Mouse (Mus musculus): ENCODE data around the gene Cth. TPM values are rescaled to one million over a fixed set of nuclear protein-coding genes. Genes with fewer than 3 reads are reported as not detected.
A peak's percentile ranks its signal among the peaks of the same experiment; 100 is the strongest.
"Not testable (repeated sequence)": the region's sequence is repeated elsewhere in the genome, so short reads cannot be mapped to it uniquely, and the experiment has no call there.

Cth gene
- total and polyA plus RNA-seq, 3 experiments, result 0.93 to 4.8 (median 1.3) TPM

DNA sequence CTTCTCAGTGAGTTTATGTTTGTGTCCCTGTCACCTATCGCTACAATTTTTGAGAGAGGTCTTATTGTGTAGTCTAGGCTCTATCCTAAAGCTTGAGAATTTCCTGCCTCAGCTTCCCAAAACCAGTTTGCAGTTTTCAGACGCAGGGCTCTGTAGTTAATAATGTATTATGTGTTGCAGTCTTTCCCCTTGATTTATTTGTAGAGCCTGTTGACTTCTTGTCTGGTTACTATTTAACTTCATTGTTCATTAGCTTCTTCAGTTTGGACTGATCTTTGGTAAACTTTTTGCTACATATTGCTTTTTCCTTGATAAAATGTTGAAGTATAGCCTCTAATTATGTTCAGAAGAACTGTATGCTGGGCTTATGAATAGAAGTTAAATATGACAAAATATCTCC is 27.8 kb upstream of the Cth start:
- H3K4me1 ChIP-seq (ENCODE audit: control insufficient read depth, insufficient read depth, low read length), result peaks cover 4% of the 10 kb centered on the region
- no peak overlapping the region for H3K4me3 ChIP-seq
- intact Hi-C loops (cut with DNase I), result no loop called here
- H3K79me2 ChIP-seq (replicated peaks; ENCODE audit: control insufficient read depth, insufficient read depth, low read length), result peaks cover 13% of the 10 kb centered on the region
- peaks cover 12% of the 10 kb centered on the region for H3K36me3 ChIP-seq (ENCODE audit: control insufficient read depth, insufficient read depth, low read length)
- TF ChIP-seq POLR2A (IDR thresholded peaks at IDR 0.05; ENCODE audit: insufficient read depth, low read depth, low read length), result no peak
- TF ChIP-seq CTCF (IDR thresholded peaks at IDR 0.05), result no peak
- TF ChIP-seq EP300 (IDR thresholded peaks at IDR 0.05; ENCODE audit: insufficient read depth, low read depth, low read length), result no peak
- H3K27ac ChIP-seq, result no peak overlapping the region
- 88% methylated on average over 2 of the region's 2 CpGs for WGBS
- H3K9ac ChIP-seq (ENCODE audit: low read depth, low read length), result no peak overlapping the region
- no peak for DNase-seq
- no peaks in the 10 kb centered on the region for H3K27me3 ChIP-seq (ENCODE audit: control insufficient read depth, insufficient read depth, low read length)

DNA sequence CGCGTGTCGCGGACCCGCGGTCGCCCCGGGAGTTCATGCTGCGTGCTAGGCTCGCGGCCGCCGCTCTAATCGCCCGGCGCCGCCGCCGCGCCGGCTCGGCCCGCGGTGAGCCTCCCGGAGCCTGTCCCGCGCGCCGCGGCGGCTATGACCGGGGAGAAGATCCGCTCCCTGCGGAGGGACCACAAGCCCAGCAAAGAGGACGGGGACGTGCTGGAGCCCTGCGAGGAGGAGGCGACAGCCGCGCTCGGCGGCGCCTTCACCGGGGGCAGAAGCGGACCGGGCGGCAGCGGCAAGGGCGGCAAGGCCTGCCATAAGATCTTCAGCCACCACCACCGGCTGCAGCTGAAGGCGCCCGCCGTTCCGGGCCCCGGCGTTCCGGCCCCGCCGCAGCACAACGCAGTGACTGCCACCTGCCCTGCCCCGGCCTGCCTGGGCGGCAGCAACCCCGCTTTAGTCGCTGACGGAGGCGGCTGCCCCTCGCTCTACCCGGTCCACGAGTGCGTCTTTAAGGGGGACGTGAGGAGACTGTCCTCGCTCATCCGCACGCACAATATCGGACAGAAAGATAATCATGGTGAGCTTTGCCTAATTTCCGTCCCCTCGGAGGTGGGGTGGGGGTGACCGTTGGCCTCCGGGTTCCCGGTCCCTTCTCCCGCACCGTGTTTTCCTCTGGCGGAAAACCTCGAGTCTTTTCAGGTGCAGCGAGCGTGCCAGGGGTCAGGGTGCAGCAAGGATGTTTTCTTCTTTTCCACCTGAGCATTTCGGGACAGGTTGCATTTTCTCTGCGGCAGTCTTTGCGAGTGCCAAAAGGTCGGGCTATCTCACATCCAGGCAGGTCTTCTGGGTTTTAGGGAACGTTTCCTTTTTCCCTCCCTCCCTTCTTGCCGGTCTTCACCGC is 22.8 kb upstream of the Cth start:
- DNase-seq, result no peak
- peaks cover 12% of the 10 kb centered on the region for H3K36me3 ChIP-seq (ENCODE audit: control insufficient read depth, insufficient read depth, low read length)
- under 1% methylated on average over 91 of the region's 93 CpGs for WGBS
- H3K9ac ChIP-seq (ENCODE audit: low read depth, low read length), result peak overlapping the region; percentile 95
- H3K27me3 ChIP-seq (ENCODE audit: control insufficient read depth, insufficient read depth, low read length), result no peaks in the 10 kb centered on the region
- intact Hi-C loops (cut with DNase I), result loop anchor here (5.0 kb wide), 1 partner anchor 415 kb away; the partner anchor contains the start of gene Zranb2
- TF ChIP-seq EP300 (IDR thresholded peaks at IDR 0.05; ENCODE audit: insufficient read depth, low read depth, low read length) (no peak), CTCF (IDR thresholded peaks at IDR 0.05) (no peak), POLR2A (IDR thresholded peaks at IDR 0.05; ENCODE audit: insufficient read depth, low read depth, low read length) (no peak)
- peaks cover 4% of the 10 kb centered on the region; the same call in 1 of the 2 replicates for H3K4me1 ChIP-seq (ENCODE audit: control insufficient read depth, insufficient read depth, low read length)
- peak overlapping the region; percentile 99 for H3K27ac ChIP-seq
- peaks cover 7% of the 10 kb centered on the region for H3K79me2 ChIP-seq (replicated peaks; ENCODE audit: control insufficient read depth, insufficient read depth, low read length)
- peak overlapping the region; percentile 64 for H3K4me3 ChIP-seq

DNA sequence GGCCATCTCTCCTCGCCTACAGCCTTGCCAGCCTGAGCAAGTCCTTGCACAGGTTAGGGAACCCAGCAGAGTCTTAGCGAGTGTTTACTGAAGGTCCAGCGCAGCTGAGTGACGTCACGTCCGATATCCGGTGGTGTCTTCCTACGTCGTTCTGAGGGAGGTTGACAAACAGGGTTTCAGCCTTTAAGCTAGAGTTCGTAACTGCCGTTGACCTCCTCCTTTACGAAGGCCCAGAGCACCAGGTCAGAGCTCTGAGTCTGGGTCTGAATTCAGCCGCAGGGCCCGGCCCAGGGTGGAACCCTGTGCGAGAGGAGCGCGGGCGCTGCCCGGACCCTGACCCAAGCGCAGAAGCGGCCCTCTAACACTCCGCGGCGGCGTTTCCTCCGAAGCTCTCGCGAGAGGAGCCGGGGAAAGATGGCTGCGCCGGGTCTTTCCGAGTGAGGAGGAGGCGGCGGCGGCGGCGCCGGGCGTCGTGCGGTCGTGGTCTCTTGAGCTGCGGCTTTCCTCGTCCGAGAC is 22.0 kb upstream of the Cth start, which contains the start of gene Ankrd13c:
Gene Ankrd13c, plus strand, starts transcription at position 397 of the 516 bp plus-strand sequence.
- under 1% methylated on average over 44 of the region's 45 CpGs for WGBS
- intact Hi-C loops (cut with DNase I), result loop anchor here (1.0 to 5.0 kb wide), 2 partner anchors 89 to 415 kb away; partner anchors contain the start of genes Lrrc40, Srsf11 and Zranb2
- H3K36me3 ChIP-seq (ENCODE audit: control insufficient read depth, insufficient read depth, low read length), result peaks cover 12% of the 10 kb centered on the region
- peaks cover 4% of the 10 kb centered on the region; the same call in 1 of the 2 replicates for H3K4me1 ChIP-seq (ENCODE audit: control insufficient read depth, insufficient read depth, low read length)
- H3K9ac ChIP-seq (ENCODE audit: low read depth, low read length), result peak within 1 kb of the TSS; percentile 95
- peak within 1 kb of the TSS; percentile 99 for H3K27ac ChIP-seq
- DNase-seq, result peak; percentile 93 to 94
- peaks cover 6% of the 10 kb centered on the region for H3K79me2 ChIP-seq (replicated peaks; ENCODE audit: control insufficient read depth, insufficient read depth, low read length)
- peak; percentile 58; the same call in 1 of the 2 replicates for TF ChIP-seq EP300 (IDR thresholded peaks at IDR 0.05; ENCODE audit: insufficient read depth, low read depth, low read length)
- TF ChIP-seq CTCF (IDR thresholded peaks at IDR 0.05), result no peak
- peak; percentile 90 for TF ChIP-seq POLR2A (IDR thresholded peaks at IDR 0.05; ENCODE audit: insufficient read depth, low read depth, low read length)
- no peaks in the 10 kb centered on the region for H3K27me3 ChIP-seq (ENCODE audit: control insufficient read depth, insufficient read depth, low read length)
- H3K4me3 ChIP-seq, result peak within 1 kb of the TSS; percentile 64

DNA sequence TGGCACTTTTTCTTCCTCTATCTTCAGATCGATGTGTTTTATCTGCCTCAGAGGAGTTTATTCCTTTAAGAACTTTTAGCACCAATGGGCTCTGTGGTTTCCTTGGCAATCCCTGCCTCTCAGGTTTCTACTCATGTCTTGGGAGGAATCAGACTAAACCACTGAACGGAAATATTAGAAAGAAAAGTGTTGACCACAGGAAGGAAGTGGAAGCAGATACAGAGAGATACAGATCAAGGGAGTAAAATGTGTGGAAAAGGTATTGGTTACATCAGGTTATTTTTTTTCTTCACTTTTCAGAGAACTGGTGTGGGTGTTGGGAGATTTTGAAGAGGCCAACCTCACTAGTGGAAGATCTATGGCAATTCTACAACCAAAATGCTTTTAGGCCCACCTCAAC is 13.7 kb upstream of the Cth start:
- no peaks in the 10 kb centered on the region for H3K79me2 ChIP-seq (replicated peaks; ENCODE audit: control insufficient read depth, insufficient read depth, low read length)
- no peaks in the 10 kb centered on the region for H3K4me1 ChIP-seq (ENCODE audit: control insufficient read depth, insufficient read depth, low read length)
- WGBS, result 48% methylated on average over 2 of the region's 2 CpGs
- intact Hi-C loops (cut with DNase I), result no loop called here
- TF ChIP-seq CTCF (IDR thresholded peaks at IDR 0.05), result no peak
- no peak for TF ChIP-seq EP300 (IDR thresholded peaks at IDR 0.05; ENCODE audit: insufficient read depth, low read depth, low read length)
- TF ChIP-seq POLR2A (IDR thresholded peaks at IDR 0.05; ENCODE audit: insufficient read depth, low read depth, low read length), result no peak
- no peak overlapping the region for H3K27ac ChIP-seq
- H3K9ac ChIP-seq (ENCODE audit: low read depth, low read length), result no peak overlapping the region
- no peaks in the 10 kb centered on the region for H3K27me3 ChIP-seq (ENCODE audit: control insufficient read depth, insufficient read depth, low read length)
- no peak overlapping the region for H3K4me3 ChIP-seq
- H3K36me3 ChIP-seq (ENCODE audit: control insufficient read depth, insufficient read depth, low read length), result no peaks in the 10 kb centered on the region
- DNase-seq, result no peak

DNA sequence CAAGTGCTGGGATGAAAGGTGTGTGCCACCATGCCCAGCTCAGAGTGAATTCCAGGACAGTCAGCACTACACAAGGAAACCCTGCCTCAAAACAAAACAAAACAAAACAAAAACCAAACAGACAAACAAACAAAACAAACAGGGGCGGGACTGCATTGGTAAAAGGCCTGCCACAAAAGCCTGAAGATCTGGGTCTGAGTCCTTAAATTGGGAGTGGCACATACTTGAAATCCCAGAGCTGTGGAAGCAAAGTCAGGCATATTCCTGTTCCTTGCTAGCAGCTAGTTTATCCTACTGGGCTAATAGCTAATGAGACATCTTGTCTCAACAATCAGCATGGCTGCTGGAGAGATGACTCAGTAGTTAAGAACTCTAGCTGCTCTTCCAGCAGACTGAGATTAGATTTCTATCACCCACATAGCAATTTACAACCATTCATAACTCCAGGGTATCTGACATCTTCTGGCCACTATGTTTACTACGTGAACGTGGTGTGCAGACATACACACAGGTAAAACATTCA is 9.5 kb upstream of the Cth start:
- no peak for DNase-seq
- Histone ChIP-seq H3K79me2 (replicated peaks; ENCODE audit: control insufficient read depth, insufficient read depth, low read length) (no peaks in the 10 kb centered on the region), H3K4me3 (no peak overlapping the region), H3K27me3 (ENCODE audit: control insufficient read depth, insufficient read depth, low read length) (no peaks in the 10 kb centered on the region), H3K36me3 (ENCODE audit: control insufficient read depth, insufficient read depth, low read length) (no peaks in the 10 kb centered on the region), H3K9ac (ENCODE audit: low read depth, low read length) (no peak overlapping the region), H3K4me1 (ENCODE audit: control insufficient read depth, insufficient read depth, low read length) (no peaks in the 10 kb centered on the region), H3K27ac (no peak overlapping the region)
- intact Hi-C loops (cut with DNase I), result no loop called here
- TF ChIP-seq POLR2A (IDR thresholded peaks at IDR 0.05; ENCODE audit: insufficient read depth, low read depth, low read length), result no peak
- no peak for TF ChIP-seq EP300 (IDR thresholded peaks at IDR 0.05; ENCODE audit: insufficient read depth, low read depth, low read length)
- no peak for TF ChIP-seq CTCF (IDR thresholded peaks at IDR 0.05)
- WGBS, result 77% methylated on average over 3 of the region's 3 CpGs

DNA sequence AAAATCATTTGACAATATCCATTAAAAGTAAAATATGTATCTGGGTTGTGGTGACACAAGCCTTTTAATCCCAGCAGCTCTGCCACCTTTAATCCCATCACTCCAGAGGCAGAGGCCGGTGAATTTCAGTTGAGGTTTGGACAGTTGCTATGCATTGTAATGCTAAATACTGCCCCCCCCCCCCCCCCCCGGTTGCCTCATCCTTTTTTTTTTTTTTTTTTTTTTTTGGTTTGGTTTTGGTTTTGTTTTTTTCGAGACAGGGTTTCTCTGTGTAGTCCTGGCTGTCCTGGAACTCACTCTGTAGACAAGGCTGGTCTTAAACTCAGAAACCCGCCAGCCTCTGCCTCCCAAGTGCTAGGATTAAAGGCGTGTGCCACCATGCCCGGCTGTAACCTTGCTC is 8.3 kb upstream of the Cth start:
- DNase-seq; H3K27ac ChIP-seq; H3K9ac ChIP-seq (ENCODE audit: low read depth, low read length); H3K79me2 ChIP-seq (replicated peaks; ENCODE audit: control insufficient read depth, insufficient read depth, low read length); H3K4me3 ChIP-seq; H3K36me3 ChIP-seq (ENCODE audit: control insufficient read depth, insufficient read depth, low read length); intact Hi-C loops (cut with DNase I); H3K27me3 ChIP-seq (ENCODE audit: control insufficient read depth, insufficient read depth, low read length); H3K4me1 ChIP-seq (ENCODE audit: control insufficient read depth, insufficient read depth, low read length): not testable (repeated sequence)
- 66% methylated on average over 5 of the region's 6 CpGs for WGBS

All from heart, adult 2 months (tissue).